Mouse (Mus musculus) c-Kit-positive CD71-positive TER-119-negative erythroid progenitor cells, embryonic 14.5 days (primary cell): ENCODE results near the gene Ccl6.

Experiments used
- DNase-seq: peaks from one replicate; pipeline ENCODE4 v3.0.0-alpha.2; 2013; ENCODE audit warnings: low read depth

The Ccl6 gene

DNA sequence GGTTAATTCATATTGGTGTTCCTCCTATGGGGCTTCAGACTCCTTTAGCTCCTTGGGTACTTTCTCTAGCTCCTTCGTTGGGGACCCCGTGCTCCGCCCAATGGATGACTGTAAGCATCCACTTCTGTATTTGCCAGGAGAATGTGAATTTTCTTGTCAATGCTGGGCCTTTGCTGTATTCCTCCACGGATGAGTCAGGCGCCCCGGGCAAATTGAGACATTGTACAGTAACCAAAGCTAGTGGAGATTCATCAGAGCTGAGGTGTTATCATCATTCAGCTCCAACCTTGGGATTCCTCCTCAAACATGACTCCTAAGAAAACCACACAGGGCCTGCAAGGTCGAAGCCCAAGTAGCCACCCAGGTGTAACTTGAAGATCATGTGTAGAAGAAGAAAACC lies 4.9 kb upstream of the Ccl6 start:
- DNase-seq: no peak

DNA sequence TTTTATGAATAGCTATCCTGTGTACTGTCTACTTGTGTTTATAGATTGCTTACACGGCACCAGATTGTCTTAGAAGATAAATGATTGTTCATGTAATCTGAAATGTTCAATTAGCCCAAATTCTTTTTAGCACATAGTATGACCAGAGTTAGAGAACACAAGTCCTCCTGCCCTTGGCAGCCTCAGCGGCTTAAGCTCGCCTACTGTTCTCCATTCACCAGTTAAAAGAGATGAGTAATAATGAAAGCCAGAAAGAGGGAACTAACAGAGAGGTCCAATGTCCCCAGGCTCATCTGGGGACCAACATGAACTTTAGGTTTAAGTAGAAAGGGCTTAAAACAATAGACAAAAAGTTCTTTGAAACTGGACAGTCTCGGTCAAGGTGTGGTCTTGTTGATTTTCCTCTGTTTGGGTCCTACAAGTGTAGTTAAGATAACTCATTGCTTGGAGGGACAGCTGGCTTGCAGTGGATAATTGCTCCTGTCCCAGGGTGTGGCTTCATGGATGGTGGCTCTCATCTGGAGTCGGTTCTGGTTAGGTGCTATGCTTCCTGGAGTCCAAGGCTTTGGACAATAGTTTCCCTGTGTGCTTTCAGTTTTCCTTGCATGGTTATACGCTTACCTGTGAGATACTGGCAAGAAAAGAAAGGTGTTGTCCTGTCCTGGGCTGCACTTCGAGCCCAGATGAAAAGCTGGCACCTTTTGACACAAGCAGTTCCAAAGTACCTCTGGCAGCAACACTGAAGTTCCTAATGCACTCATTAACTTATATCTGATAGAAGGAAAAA lies 3.0 kb upstream of the Ccl6 start:
- no peak for DNase-seq

- no peak for DNase-seq
Measured at GRCm38 (mm10) chr11:83593453-83593852, 566 bp upstream of the Ccl6 start.

GRCm38 (mm10) chr11:83584232-83584631 lies 8.7 kb downstream of the Ccl6 start:
- DNase-seq: no peak

GRCm38 (mm10) chr11:83583450-83583754 lies 9.5 kb downstream of the Ccl6 start:
- no peak for DNase-seq

DNA sequence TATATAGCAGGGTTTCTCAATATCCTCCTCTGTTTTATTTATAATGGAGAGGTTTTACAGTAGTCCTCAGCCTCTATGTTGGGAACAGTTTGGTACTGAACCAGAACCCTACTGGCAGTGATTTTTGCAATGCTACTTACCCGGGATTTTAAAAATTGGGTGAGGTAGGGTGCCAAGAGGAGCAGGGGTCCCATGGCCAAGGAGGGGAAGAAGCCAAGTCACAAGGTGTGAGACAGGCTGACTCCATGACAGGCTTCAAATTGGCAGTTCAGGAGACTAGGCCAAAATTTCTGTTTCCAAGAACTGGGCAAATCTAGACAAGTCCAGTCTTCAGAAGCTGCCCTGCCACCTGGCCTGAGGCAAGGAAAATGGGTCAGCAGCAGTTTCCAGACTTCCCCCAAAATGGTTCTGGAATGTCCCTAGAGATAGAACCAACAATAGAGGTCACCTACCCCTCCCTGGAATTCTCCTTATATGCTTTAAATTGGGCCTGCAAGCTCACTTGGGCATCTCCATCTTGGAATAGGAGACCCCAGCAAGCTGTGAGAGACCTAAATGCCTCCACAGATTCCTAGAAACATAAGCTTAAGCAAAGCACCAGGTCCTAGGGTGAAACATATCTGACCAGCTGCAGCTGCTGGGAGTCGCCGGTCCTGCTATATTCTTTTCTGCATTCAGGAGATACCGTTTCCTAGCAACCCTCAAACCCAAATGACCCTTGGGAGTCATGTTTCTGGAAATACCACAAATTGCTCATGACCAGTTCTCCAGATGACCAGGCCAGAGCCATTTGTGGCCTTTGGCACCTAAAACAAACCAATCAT lies 10.0 kb downstream of the Ccl6 start:
- no peak for DNase-seq

- no peak for DNase-seq
Measured at GRCm38 (mm10) chr11:83581626-83582610, 11.0 kb downstream of the Ccl6 start.

DNA sequence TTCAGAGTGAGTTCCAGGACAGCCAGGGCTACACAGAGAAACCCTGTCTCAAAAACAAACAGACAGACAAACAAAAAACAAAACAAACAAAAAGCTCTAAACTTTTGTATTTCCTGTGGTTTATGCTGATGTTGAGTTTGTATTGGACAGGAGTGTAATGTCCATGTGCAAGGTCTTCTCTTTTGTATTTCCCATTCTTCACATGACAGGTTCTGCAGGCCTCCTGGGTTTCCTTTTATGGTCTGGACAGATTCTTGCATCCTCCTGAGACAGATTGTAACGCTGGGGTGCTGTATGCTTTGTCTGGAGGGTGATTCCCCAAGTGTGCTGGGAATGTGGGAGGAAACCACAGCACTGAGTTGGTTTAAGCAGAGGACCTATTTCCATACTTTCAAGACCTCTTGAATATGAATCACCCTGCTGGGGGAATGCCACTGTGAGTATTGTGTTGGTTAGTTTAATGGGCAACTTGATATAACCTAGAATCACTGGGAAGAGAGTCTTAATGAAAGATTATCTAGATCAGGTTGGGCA lies 12.1 kb downstream of the Ccl6 start:
- DNase-seq: no peak

GRCm38 (mm10) chr11:83578999-83579398 lies 13.9 kb downstream of the Ccl6 start:
- DNase-seq: no peak

DNA sequence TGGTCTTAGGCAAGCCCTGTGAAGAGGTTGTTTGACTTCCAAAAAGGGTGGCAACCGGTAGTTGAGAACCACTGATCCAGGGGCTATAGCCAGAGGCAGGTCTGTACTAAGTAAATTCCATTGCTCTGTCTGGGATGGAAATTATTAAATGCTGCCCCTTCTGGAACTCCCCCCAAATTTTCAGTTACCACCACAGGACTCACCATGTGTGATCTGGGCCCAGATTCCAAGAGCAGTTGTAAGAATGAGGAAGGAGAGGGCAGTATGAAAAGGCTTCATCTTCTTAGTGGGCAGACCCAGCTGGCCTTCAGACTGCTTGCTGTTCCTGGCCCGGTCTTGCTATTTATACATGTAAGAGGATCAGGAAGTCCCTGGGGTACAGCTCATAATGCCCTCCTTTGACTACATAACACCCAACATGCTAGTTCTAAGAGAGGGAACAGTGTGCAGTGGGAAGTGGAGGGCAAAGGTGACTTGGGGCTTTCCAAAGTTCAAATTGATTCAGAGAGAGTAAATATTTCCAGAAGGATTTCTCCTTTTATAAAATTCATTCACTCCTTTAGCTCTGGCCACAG lies 14.6 kb downstream of the Ccl6 start, which contains the start of gene Ccl9:
Ccl9 (minus strand) TSS at position 451 of the 575 bp plus-strand sequence.
- no peak for DNase-seq

- DNase-seq: no peak
Measured at GRCm38 (mm10) chr11:83576927-83577555, 15.8 kb downstream of the Ccl6 start.

- DNase-seq: no peak
Measured at GRCm38 (mm10) chr11:83572834-83573233, 20.1 kb downstream of the Ccl6 start.

DNA sequence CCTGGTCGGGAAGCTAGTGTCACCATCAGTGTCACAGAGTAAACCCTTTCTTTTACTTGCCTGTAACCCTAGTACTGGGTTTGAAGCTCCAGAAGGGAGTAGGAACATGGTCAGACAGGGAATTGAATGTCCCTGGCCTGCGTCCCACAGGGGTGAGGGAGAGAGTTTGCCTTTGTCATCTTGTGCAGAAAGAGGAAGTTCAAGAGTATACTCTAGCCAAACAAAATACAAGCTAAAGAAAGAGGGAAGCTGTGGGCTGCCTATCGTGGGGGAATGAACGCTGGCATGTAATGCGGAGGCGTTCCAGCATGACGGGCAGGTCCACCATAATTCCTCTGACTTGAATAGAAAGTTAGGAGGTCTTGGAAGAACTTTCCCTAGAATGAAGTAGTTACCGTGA lies 20.7 kb downstream of the Ccl6 start:
- DNase-seq: no peak

DNA sequence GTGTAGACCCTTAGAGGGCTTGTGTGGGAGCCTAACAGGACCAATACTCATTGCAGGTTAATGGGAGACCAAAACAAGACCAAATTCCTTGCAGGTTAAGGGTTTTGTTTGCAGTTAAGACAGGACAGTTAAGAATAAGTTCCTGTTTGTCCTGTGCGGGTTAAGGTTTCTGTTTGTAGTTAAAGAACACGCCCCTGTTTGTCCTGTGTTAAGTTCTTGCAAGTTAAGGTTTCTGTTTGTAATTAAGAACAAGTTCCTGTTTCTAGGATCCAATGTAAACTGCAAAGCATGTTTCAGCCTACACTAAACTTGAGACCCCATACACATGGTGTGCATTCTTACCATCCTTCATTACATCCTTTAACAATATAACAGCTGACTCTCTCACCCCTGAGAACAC lies 22.7 kb downstream of the Ccl6 start:
- no peak for DNase-seq

DNA sequence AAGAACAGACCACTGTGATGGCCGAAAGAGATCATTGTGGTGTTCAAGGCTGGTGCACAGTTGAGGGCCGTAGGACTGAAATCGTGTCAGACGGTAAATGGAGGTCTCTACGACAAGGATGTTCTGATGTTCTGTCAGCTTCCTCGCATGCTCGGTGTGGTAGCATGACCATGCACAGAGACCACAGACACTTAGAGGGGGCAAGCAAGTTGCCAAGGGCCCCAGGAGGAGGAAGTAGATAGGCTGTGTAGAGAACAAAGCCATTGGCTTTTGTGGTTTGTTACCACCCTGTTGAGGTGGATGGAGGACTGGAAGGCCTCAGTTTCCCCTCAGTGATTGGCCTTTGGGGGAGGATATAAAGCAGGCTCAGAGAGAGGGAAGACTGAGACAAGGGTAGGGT lies 23.6 kb downstream of the Ccl6 start:
- DNase-seq: no peak

GRCm38 (mm10) chr11:83568786-83569185 lies 24.1 kb downstream of the Ccl6 start:
- DNase-seq: no peak

DNA sequence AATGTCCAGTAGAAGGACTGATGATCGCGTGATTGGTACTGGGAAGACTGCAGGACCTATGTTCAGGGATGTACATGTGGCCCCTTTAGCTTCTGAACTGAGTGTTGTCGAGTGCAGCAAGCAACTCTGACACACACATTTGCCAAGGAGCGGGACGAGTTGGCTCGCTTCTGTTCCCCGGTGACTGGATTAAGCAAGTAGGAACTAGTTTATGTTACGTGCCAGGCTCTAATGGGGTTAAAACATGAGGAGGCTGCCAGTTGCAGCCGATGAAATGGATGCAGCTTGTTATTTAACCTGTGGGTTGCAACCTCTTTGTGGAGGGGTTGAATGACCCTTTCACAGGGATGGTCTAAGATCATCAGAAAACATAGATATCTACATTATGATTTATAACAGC lies 24.8 kb downstream of the Ccl6 start:
- no peak for DNase-seq

- DNase-seq: no peak
Measured at GRCm38 (mm10) chr11:83567311-83567710, 25.6 kb downstream of the Ccl6 start.

DNA sequence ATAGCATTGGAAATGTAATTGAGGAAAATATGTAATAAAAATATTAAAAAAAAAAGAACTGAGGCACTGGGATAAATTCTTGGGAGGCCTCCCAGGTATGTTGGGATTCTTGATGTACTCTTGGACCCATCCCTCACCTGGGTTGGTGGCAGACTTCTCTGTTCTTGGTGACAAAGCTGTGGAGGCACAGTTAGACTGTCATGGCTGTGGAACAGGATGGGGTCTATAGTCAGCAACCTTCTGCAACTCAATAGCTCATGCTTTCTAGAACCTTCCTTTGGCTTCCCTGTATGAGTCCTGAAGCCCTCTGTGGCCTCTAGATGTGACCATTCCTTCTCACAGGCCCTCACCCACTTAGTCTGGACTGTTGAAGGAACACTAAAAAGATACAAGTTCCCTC lies 26.3 kb downstream of the Ccl6 start:
- no peak for DNase-seq

DNA sequence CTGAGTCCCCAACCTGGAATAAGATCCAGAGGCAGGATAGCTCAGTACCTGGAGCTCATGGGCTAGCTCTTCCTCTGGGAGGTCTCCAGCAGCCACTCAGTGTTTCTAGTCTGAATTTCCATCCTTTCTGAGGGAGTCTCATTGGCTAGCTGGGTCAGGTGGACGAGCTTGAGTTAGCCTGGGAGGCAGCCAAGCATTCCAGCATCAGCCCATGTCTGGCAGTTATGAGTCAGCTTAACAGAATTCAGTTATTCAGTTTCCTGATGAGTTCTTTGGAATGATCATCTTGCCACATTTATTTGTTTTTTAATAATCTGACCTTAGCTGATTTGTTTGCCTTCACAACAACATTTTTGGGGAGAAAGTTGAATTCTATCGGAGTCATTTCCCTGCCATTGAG lies 29.1 kb downstream of the Ccl6 start:
- no peak for DNase-seq

DNA sequence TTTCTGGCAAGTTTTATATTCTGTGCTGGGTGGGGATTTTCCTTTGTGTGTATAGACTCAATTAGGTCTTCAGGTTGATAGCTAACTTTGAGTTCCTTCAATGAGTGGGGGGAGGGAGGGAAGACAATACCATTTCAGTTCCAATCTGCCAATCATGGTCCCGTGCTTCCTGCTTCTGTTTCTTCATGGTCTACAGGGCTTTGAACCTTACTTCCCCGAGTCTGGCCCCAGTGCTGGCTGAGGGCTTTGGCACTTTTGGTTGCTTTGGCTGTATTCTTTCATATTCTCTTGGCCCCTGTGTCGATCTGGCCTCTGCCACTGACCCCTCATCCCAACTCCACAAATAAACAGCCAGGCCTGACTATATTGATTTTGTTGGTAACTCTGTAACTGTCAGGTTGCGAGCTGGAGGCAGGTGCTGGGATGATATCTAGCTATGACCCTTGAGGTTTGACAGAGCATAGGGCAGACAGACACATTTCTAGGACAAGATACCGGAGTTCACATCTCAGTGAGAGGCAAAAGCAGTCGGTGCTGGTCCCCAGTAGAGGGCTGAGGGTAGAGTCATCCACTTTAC lies 30.5 kb downstream of the Ccl6 start:
- no peak for DNase-seq
